Mouse (Mus musculus): Measurements from ENCODE around the gene Stk24.

Gene Stk24

DNA sequence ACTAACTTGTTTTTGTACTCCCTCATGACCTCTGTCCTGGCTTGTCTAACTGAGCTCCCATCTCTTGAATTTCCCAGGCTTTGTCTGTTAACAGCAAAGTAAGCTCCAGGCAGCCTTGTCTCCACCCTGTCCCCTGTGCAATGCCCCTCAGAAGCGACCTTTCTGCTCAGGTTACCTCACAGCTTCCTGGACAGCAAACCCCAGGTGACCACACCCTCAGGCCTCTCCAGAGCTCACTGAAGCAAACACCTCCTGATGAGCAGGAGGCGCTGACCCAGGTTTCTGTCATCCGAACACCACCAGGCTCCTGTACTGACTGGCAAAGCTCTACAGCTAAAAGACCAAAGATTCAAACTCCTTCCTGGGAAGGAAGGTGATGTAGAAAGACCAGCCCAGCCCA lies 69.9 kb downstream of the Stk24 start:
- DNase-seq = no peak

DNA sequence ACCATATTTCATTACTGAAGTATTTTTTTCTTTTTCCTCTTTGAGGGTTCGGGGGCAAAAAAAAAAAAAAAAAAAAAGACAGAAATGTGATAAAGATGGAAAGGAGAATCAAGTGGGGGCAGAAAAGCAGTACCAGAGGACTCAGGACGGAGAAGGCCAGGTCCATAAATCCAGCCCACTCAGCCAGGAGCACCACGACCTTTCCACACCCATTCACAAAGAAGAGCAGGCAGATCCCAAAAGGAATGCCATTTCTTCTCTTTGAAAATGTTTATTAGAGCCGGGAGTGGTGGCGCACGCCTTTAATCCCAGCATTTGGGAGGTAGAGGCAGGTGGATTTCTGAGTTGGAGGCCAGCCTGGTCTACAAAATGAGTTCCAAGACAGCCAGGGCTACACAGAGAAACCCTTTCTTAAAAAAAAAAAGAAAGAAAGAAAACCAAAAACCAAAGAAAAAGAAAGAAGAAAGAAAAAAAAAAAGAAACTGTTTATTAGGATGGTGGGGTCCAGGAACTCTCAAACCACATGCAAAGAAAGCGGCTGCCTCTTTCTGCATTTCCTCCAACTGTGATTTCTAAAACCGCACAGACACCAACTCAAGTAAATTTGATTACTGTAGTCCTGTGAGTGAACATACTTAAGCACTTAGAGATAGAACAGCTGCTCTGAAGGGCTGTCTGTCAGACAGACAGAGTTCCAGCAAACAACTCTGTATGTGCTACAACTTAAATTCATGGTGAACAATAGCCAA lies 74.3 kb downstream of the Stk24 start:
- DNase-seq = no peak

DNA sequence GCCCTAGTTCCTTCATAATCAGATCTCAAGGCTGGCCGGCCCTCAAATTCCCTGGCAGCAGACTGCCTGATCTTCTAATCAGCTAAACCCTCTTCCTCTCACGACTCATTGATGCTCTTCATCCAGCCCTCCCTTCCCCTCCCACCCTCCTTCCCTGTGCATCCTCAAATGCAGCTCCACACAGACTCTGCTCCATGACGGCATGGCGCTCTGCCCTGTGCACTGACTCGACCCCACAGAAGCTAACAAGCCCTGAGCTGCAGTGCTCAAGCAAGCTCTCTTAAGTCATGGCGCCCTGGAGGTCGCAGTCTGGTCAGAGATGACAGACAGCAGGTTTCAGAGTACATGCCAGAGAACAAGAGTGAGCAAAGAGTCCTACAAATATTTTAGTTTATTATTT lies 75.3 kb downstream of the Stk24 start:
- DNase-seq = peak; percentile 16

DNA sequence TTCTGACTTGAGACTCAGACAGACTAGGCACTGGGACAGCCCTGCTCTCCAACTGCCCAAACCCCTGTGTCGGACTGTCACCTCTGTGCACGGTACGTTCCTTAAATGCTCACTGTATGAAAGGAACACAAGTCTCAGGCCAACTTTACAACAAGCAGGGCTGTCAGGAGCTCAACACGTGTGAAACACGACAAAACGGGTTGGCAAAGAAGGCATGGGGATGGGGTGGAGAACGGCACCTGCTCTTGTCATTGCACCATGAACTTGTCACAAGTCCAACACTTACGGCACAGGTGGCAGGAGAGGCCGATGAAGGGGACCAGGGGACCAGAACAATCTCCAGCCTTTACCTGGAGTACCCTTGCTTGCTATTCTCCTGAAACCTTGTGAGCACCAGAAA lies 80.7 kb downstream of the Stk24 start:
- no peak for DNase-seq

DNA sequence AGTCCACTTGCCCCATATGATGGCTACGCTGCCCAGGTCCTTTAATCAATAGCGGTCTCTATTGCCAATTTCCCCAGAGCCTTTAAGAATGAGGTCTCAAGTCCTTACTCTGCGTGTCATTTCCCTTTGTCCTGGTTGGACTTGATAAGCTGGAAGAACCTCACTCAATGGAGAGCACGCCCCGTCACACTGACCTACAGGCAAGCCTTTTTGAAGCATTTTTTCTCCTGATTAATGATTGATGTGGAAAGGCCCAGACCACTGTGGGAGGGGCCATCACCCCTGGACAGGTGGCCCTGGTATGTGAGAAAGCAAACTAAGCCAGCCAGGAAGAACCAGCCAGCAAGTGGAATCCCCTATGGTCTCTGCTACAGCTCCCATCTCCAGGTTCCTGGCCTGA lies 81.3 kb downstream of the Stk24 start:
- no peak for DNase-seq

DNA sequence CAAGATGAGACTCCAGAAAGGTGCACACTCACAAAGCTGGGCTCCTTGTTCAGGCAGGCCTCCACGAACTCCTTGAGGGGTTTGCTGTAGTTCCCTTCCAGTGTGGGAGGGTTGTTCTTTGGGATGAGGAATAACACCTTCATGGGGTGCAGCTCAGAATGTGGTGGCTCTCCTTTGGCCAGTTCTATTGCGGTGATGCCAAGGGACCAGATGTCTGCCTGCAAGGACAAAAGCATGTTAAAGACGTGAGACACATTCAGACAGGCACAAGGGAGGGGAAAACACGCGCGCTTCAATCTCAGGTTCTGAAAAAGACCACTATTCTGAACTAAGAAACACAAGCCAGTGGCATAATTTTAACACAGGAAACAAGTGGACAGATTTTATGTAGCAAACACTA lies 82.7 kb downstream of the Stk24 start:
- DNase-seq = no peak

DNA sequence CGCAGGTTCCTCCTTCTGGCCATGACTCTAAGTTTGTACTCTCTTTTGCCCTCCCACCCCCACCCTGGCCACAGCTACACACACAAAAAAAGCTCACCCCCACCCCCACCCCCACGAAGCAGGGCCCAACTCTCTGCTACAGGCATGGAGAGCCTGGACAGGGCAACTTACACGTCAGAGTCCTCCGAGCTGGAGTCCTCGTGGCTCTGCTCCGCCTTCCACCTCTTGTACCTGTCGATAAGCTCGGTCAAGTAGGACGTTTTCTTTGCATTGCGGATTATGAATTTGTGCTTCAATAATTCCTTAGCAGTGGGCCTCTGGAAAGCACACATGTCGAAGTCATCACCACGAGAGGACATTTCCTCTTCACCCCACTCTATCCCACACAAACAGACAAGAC lies 85.3 kb downstream of the Stk24 start:
- no peak for DNase-seq

DNA sequence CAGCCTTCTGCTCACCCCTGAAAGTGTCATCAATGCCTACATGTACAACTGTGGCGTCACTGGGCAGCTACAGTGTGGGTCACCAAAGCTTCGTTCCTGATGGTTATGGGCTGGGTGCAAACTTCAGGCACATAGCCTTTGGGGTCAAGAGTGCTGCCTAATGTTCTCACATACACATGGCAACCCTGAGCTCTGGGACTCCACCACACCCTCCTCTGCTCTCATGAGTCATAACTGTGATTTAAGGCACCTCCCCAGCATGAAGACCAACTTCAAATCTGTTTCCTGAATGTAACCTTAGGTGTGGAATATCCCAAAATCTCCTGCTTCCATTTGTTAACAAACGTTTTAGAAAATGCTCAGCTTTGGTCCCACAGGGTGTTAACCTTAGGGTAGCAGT lies 87.4 kb downstream of the Stk24 start:
- DNase-seq = no peak

DNA sequence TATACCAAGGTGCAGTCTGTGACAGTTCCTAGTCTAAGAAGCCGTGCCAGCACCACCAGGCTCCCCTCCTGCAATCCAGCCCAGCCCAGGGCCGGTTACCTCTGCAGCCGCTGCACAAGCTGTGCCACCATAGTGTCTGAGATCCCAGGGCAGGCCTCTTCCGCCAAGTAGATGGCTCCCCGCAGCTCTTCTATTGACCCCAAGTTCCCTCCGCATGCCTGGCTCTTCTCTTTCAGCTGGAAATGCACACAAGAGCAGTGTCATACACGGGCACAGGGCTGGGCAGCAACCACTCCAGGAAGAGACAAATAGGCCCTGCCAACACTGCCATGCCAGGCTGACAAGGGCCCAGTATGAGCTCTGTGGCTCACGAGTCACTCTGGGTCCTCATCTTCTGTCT lies 87.9 kb downstream of the Stk24 start:
- DNase-seq = no peak

DNA sequence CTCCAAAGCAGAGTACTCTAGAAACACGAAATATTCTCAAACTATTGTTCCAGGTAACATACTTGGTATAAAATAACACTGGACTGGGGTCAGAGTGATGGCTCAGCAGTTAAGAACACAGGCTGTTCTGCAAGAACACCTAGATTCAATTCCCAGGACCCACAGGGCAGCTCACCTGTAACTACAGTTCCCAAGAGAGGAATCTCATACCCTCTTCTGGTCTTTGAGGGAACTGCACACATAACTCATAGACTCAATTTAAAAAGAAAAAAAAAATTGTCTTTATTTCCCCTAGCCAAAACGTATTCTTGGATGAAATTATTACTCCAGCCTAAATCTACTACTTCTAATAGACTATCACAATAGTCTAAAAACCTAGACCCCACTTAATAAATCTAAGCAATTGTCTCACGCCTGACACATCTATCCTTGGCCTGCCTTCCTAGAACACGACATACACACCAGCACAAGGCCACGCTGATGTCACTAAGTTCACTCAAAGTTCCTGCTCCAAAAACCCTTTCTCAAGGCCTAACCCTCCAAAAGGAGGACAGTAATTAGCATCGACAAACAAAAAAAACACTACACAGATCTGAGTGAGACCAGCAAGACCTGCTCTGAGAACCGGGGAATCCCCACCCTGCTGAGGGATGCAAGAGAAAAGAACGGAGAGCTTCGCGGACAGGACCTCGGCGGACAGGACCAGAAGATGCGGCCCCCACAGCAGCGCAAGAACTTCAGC lies 94.3 kb downstream of the Stk24 start:
- no peak for DNase-seq

DNA sequence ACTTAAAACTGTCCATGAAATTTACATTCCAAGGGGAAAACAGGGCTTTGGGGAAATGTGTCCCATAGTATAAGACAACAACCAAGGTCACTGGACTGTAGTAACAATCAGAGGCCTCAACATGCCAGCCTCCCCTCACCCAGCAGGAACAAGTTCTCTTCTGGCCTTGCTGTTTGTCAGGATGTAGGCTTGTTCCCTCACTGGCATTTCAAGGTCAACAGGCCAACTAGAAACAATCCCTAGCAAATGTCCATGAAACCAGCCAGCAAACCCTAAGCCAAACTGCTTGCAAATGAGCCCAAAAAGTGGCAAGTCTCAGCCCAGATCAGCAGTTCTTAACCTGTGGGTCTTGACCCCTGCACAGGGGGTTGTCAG lies 98.5 kb downstream of the Stk24 start:
- DNase-seq = no peak

DNA sequence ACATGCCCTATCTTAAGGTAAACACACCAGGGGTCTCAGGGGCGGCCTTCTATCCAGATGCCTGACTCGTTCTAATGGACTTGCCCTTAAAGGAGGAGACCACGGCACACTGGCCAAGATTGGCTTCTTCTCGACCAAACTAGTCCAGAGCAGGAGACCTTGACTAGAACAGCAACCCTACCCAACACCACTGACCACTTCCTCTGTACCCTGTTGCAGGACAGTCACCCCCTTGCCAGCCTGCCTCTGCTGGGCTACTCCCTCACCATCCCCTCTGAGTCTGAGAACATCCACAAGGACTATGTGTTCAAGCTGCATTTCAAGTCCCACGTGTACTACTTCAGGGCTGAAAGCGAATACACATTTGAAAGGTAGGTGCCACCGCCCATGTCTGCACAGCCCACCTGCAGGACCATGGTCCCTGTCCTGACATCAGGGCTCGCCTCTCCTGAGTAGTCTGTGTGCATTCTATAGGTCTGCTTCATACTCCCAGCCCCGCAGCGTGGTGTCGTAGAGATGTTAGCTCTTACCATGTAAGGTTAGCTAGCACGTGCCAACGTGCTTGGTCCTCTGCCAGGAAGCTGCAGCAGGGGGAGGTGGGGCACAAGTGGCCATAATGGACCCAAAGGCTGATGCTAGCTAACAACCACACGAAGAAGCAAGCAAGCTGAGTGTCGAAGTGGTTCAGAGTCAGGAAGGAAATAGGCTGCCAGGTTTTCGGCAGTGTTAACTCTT lies 99.0 kb downstream of the Stk24 start:
- no peak for DNase-seq

DNA sequence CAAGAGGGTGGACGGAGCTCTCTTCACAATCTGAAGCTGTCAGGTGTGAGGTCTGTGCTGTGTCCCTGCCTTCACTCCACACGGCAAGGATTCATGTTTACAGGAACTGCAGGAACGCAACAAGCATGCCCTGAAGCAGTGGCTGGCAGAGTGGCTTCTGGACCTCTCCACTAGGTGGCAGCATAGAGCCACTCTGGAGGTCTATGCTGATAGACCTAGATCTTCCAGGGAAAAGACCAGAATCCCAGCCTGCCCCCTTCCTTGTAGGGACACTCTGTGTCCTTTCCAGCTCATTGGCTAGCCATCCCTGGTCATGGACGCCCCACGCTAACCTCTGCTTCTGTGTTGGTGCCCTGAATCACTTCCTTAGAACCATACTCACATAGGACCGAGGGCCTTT lies 100.7 kb downstream of the Stk24 start:
- DNase-seq = peak; percentile 86

DNA sequence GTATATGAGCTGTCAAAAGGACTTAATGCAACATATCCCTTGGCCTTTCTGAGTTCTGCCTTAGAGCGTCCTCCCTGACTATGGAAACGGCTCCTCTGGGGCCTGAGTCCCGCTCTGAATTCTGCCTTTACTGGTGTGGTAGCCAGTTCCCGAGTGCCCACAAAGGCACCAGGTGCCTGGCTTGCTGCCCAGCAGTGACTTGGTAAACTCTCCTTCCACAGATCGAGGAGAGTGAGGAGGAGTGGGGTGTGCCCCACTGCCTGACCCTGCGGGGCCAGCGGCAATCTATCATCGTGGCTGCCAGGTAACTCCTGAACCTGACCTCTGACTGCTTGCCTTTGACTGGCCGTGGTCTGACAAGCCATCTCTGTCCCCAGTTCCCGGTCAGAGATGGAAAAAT lies 103.8 kb downstream of the Stk24 start:
- no peak for DNase-seq

DNA sequence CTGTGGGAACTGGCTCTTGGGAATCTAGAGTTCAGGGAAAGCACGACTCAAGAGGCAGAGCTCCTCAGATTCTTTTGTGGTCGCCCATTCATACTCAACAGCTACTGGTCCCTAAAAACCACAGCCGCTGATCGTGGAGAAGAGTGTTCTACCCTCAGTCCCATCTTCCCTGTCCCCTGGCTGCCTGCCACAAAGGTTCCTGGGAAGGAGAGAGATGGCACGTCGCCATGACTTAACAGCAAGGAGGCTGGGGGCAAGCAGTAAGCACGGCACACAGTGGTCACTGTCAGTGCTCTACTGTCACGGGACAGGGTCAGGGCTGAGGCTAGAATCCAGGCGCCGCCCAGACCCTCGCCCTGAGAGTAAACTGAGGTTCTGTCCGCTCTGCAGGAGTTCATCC lies 104.8 kb downstream of the Stk24 start:
- DNase-seq = no peak

DNA sequence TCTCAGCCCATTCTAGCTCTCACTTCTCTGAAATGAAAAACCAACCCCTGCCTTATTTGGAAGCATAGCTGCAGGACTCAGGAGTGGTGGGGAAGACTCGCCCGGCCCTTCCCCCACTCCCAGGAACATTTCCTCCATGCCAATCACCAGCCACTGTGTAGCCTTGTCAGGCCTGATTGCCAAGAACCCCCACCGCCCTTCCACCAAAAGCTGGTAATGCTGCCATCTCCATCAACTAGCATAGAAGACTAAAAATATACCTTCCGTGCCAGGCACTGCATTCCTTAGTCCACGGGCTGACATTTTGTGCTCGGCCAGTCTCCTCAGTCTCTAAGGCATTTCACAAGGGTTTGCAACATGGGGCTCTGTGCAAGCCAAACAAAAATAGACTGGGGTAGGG lies 109.3 kb downstream of the Stk24 start:
- no peak for DNase-seq

DNA sequence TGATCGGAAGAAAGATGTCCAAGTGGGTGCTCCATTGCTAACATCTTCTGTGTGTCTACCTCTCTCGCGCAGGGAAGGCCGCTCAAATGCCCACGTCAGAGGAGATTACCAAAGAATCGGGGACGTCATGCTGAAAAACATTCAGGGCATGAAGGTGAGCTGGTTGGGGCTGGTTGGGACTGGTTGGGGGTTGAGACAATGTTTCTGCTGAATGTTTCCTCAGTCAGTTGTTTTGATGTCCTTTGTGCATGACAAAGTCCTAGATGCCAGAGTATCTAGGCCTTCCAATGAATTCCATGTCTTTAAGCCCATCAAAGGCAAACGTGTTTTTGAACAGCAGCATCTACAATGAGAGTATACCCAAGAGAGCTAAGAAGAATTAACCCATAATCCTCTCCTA lies 112.0 kb downstream of the Stk24 start:
- DNase-seq = no peak

DNA sequence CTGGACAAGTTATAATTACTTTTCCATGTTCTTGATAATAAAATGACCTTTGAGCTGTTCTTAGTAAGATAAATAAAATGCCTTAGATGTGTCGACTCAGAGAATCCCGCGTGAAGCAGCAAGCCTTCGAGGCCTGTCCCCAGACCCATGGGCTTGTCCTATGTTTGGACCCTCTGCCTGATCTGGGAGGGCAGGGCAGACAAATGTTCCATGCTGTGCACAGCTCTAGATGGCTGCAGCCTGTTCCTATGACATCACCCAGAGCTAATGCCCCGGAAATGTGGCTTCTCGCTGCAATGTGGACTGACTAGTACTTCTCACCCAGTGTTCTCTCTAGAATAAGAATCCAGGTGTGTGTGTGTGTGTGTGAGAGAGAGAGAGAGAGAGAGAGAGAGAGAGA lies 115.4 kb downstream of the Stk24 start:
- no peak for DNase-seq

DNA sequence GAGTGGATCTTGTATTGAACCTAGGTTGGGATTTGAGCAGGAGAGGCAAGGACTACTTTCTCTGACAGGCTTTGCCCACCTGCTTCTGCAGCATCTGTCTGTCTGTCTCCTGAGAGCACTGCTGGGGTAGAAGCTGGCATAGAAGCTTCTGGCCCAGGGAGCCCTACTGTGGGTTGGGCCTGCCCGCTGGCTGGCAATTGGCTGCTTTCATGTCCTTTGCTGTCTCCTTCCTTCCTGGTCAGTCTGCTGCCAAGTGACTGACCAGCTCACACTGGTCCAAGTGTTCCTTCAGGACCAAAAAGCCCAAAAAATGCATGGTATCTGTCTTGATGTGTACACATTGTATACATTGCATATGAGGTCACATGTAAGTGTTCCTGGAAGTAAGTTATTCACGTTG lies 115.9 kb downstream of the Stk24 start:
- no peak for DNase-seq

DNA sequence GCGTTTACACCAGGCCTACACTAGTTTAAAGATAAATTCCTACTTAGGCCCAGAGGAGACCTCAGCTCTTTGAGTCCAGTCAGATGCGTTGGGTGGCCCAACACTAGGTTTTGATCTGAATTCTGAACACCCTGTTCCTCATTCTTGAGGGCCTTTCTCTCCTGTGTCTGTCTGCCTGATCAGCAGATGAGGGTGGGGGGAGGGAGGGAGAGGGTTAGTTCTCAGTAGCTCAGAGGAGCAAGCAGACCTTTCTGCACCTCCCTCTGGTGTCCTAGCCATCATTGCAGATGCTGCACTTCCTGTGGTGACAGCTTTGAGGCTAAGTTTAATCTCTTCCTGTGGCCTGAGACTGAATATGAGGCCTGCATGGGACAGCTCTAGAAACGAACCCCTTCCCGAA lies 117.2 kb downstream of the Stk24 start:
- no peak for DNase-seq

DNA sequence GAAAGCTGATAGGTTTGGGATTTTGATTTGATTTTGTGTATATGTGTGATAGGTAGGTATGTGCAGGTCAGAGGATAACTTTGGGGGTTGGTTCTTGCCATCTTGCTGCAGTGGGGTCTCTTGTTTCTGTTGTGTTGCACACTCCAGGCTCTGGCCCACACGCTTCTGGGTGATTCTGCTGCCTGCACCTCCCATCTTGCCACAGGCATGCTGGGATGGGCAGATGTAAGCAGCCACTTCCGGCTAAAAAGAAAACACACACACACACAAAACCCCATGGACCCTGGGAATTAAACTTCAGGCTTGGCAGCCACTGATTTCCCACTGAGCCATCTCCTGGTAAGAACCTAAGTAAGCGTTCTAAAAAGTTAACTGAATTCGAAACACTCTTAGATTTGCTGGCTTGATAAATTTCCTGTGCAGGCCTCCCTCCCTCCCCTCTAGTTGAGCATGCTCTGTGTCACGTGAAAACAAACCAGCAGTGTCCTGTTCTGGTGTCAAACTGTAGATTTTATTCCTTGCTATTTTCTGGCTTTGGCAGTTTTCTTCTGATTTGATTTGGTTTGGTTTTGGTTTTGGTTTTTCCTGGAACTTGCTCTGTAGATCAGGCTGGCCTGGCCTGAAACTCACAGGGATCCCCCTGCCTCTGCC lies 118.5 kb downstream of the Stk24 start:
- DNase-seq = no peak

DNA sequence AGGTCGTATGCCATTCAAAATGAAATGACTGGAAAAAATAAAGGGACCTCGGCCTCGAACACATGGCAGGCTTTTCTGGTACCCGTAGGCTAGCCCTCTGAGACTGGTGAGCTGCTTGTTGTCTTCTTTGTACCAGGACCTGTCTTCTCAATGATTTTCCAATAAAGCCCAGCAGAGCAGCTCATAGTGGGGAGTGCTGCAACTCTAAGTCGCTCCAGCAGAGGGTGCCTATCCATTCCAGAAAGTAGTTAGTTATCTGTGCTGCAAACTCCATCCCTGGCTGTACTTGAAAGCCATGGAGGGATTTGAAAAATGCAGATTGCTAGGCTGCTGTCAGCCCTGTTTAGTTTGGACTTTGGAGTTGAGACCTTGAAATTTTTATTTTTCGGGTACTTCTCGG lies 120.0 kb downstream of the Stk24 start:
- DNase-seq = peak; percentile 72

DNA sequence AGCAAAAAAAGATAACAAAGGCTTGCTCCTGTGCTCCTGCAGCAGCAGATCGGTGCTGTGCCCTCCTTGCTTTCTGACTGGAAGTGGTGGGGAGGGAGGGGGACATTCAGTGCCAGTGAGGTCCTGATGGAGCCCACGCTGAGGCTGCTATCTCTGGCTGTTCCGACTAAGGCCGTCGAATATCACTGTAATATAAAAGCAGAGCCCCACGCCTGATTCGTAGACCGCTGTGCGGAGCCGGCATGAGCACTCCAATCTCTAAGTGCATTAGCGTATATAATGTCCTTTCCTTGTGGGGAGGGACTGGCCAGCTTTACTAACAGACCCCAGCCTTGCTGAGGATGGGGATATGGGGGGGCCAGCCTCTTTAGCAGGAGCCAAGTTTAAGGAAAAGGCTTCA lies 120.5 kb downstream of the Stk24 start:
- DNase-seq = no peak

DNA sequence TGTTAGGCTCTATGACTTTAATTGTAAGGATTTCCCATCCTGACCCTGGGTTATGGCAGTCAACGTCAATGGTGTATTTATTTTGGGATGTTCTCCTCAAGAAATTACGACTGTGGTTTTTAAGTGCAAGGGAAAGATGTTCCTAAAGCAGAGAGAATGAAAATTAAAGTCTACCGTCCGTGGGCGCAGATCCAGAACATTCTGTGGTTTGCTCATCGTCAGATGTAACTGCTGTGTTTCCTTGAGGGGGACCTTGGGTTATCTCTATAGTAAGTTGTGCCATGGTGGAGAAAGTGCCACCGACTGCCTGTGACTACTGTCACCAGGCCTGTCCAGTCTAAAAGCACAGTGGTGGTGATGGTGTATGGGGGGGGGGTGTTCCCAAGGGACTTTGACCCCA lies 122.9 kb downstream of the Stk24 start:
- DNase-seq = no peak

All from embryo, embryonic 11 days (tissue).